Mouse (Mus musculus) lung, embryonic 15.5 days (tissue): ENCODE data around the gene Foxj2. TPM values are rescaled to one million over a fixed set of nuclear protein-coding genes. Genes with fewer than 3 reads are reported as not detected.
A peak's percentile ranks its signal among the peaks of the same experiment; 100 is the strongest.

ENCODE experiments used
- ATAC-seq: fragments of 200-750 bp; cut with Nextera tagmentation; 2 replicates; pipeline ENCODE4 v1.8.0; 2017; ENCODE audit warnings: moderate number of reproducible peaks, borderline replicate concordance; ENCODE audit not compliant: low FRiP score, low TSS enrichment; ENCODE audit errors: extremely low read depth
- H3K27ac ChIP-seq: fragments of 300-500 bp; sonication (generic); 2 replicates; pipeline ENCODE4 v1.5.1; 2015; ENCODE audit warnings: moderate library complexity, mild to moderate bottlenecking, inconsistent platforms
- H3K27me3 ChIP-seq: fragments of 300-500 bp; sonication (generic); 2 replicates; pipeline ENCODE4 v1.6.1; 2015; ENCODE audit warnings: inconsistent platforms
- H3K36me3 ChIP-seq: fragments of 300-500 bp; sonication (generic); 2 replicates; pipeline ENCODE4 v1.6.1; 2015; ENCODE audit warnings: inconsistent platforms
- H3K4me1 ChIP-seq: fragments of 300-500 bp; sonication (generic); 2 replicates; pipeline ENCODE4 v1.6.1; 2015; ENCODE audit warnings: inconsistent platforms
- H3K4me2 ChIP-seq: fragments of 300-500 bp; sonication (generic); 2 replicates; pipeline ENCODE4 v1.6.1; 2015; ENCODE audit warnings: inconsistent platforms, mild to moderate bottlenecking, moderate library complexity
- H3K4me3 ChIP-seq: fragments of 300-500 bp; sonication (generic); 2 replicates; pipeline ENCODE4 v1.5.1; 2015; ENCODE audit warnings: mild to moderate bottlenecking, inconsistent platforms
- H3K9ac ChIP-seq: fragments of 300-500 bp; sonication (generic); 2 replicates; pipeline ENCODE4 v1.6.1; 2015; ENCODE audit warnings: inconsistent platforms
- H3K9me3 ChIP-seq: fragments of 300-500 bp; sonication (generic); 2 replicates; pipeline ENCODE4 v1.6.1; 2016; ENCODE audit warnings: inconsistent platforms
- WGBS: fragments of 180-500 bp; shearing (Covaris S2); methylation state at CpG from one replicate; pipeline ENCODE4 v1.1.7; 2015; 5-methylcytosine and 5-hydroxymethylcytosine counted together
- polyA plus RNA-seq: library from polyadenylated mRNA; unstranded; fragments of >200 nt; fragmentation: Nextera tagmentation; extraction: Ambion mirVana; gene quantifications from 2 replicates; pipeline ENCODE4 v1.2.1, GENCODE M21; 2015

Foxj2 gene
- polyA plus RNA-seq, 1 experiment from 2014 or later: 5.8 TPM

DNA sequence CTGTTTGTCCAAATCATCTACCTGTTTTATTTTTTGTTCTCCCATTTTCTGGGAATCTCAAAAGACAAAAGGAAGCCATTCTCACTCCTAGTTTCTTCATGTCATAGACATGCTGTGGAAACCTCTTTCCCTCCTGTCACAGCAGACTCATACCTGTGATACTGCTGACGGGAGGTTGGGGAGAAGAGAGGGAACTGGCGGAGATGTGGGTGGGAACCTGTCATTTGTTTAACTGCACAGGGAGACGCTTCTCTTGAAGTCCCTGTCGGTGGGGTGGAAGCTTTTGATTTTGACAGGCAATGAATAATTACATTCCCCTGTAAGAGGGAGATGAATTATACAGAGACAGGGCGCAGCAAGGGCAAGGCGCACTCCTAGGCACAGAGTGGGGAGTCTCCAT lies 24.0 kb downstream of the Foxj2 start:
- ATAC-seq: no peak
- peaks cover 40% of the 10 kb centered on the region for H3K36me3 ChIP-seq
- H3K9me3 ChIP-seq: no peaks in the 10 kb centered on the region
- no peak overlapping the region for H3K4me2 ChIP-seq
- H3K4me3 ChIP-seq: no peak overlapping the region
- H3K27me3 ChIP-seq: no peaks in the 10 kb centered on the region
- H3K9ac ChIP-seq: no peak overlapping the region
- 56% methylated on average over 6 of the region's 6 CpGs for WGBS
- no peaks in the 10 kb centered on the region for H3K4me1 ChIP-seq
- no peak overlapping the region for H3K27ac ChIP-seq

DNA sequence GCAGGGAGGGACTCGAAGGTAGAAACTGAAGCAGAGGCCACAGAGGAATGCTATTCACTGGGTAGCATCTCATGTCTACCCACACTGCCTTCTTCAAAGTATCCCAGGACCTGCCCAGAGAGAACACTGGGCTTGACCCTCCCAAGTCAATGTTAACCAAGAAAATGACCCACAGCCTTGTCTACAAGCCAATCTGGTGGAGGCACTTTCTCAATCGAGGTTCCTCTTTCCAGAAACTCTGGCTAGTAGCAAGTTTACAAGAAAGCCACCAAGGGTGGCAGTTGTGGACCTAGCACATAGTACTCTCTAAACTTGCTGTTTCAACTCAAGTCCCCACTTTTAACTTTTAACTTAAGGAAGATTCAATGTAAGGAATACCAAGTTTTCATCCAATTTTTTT lies 33.0 kb downstream of the Foxj2 start:
- no peaks in the 10 kb centered on the region for H3K27me3 ChIP-seq
- no peaks in the 10 kb centered on the region for H3K9me3 ChIP-seq
- 58% methylated on average over 2 of the region's 2 CpGs for WGBS
- H3K36me3 ChIP-seq: no peaks in the 10 kb centered on the region
- H3K4me1 ChIP-seq: no peaks in the 10 kb centered on the region
- ATAC-seq: no peak
- no peak overlapping the region for H3K4me2 ChIP-seq
- no peak overlapping the region for H3K4me3 ChIP-seq
- no peak overlapping the region for H3K27ac ChIP-seq
- H3K9ac ChIP-seq: no peak overlapping the region

DNA sequence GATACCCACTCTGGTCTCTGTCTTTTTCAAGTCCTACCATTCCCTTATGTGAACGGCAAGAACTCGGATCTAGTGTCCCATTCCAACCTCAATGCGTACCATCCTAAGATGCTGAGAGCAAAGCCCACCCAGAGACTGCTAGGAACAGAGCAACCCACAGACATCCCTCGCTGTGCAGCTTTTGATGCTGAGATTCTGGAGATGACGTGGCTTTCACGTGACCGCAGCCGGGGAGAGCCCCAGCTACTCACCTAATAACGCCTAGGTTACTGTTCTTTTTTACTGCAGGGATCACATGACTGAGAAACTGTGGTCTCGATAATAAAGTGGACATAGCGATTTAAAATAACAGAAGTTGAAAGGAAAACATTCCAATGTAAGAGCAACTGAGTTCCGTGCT lies 34.8 kb downstream of the Foxj2 start:
- no peak for ATAC-seq
- 71% methylated on average over 12 of the region's 12 CpGs for WGBS
- no peaks in the 10 kb centered on the region for H3K36me3 ChIP-seq

DNA sequence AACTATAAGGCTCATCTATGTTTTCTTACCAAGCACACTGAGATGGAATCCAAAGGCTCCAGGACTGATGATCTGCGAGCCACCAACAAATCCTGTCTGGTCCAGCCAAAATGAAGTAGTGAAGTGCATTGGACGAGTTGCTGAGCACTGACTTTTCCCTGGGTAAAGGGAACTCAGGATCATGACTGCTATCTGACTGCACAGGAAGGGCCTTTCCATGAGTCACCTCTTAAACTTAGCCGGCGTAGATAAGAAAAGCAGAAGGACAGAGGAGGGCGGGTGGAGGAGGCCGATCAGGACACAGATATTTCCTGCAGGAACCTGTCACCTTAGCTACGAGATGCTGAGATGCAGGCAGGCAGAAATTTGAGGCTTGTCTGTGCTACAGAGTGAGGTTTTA lies 36.2 kb downstream of the Foxj2 start, which contains the start of gene C3ar1:
Gene C3ar1, minus strand, starts transcription at position 207 of the 400 bp plus-strand sequence.
- Histone ChIP-seq H3K9ac (no peak within 1 kb of the TSS), H3K36me3 (no peaks in the 10 kb centered on the region), H3K4me2 (no peak within 1 kb of the TSS), H3K27ac (no peak within 1 kb of the TSS), H3K27me3 (no peaks in the 10 kb centered on the region), H3K4me3 (no peak within 1 kb of the TSS), H3K4me1 (no peaks in the 10 kb centered on the region), H3K9me3 (no peaks in the 10 kb centered on the region)
- ATAC-seq: no peak
- 37% methylated on average over 7 of the region's 7 CpGs for WGBS

More for the DNA sequence above, 34.8 kb downstream of the Foxj2 start:
- Histone ChIP-seq H3K9ac (no peak overlapping the region), H3K4me1 (no peaks in the 10 kb centered on the region), H3K9me3 (no peaks in the 10 kb centered on the region), H3K4me3 (no peak overlapping the region), H3K27ac (no peak overlapping the region), H3K27me3 (no peaks in the 10 kb centered on the region), H3K4me2 (no peak overlapping the region)

DNA sequence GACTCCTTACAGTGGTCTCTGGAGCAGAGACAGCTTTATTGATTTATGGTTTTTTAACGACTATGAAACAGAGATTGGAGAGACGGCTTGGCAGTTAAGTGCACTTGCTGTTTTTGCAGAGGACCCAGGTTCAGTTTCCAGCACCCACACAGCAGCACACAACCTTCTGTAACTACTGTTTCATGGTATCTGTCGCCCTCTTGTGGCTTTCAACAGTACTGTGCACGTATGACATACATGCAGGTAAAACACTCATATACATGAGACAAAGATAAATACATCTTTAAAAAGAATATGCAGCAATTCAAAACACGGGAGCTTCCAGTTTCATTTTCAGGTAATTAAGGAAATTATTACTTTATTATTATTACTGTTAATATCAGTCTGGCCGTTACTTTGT lies 42.7 kb downstream of the Foxj2 start:
- Histone ChIP-seq H3K27me3 (no peaks in the 10 kb centered on the region), H3K4me3 (no peak overlapping the region), H3K4me1 (no peaks in the 10 kb centered on the region), H3K4me2 (no peak overlapping the region), H3K36me3 (no peaks in the 10 kb centered on the region), H3K9ac (no peak overlapping the region), H3K9me3 (peaks cover 4% of the 10 kb centered on the region; the same call in 1 of the 2 replicates), H3K27ac (no peak overlapping the region)
- no peak for ATAC-seq
- 67% methylated on average over 6 of the region's 6 CpGs for WGBS

DNA sequence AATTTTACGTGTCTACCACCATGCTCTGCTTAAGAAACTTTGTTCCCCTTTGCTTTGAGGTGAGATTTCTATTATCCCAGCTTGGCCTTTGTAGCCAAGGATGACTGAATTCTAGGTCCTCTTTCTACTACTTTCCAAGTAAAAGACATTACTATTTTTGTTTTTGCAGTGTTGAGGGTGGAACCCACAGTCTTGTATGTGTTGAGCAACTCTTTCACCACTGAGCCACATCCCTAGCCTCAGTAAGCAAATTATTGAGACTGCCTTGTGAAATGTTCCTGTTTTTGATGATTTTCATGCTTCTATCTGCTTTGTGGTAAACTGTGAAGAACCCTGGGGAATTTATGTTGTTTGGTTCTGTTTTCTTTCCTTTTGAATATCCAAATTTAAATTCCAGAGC lies 43.2 kb downstream of the Foxj2 start:
- 87% methylated on average over 1 of the region's 1 CpGs for WGBS
- Histone ChIP-seq H3K4me1 (no peaks in the 10 kb centered on the region), H3K4me3 (no peak overlapping the region), H3K9me3 (peaks cover 4% of the 10 kb centered on the region; the same call in 1 of the 2 replicates), H3K9ac (no peak overlapping the region), H3K4me2 (no peak overlapping the region), H3K36me3 (no peaks in the 10 kb centered on the region), H3K27ac (no peak overlapping the region), H3K27me3 (no peaks in the 10 kb centered on the region)
- no peak for ATAC-seq

DNA sequence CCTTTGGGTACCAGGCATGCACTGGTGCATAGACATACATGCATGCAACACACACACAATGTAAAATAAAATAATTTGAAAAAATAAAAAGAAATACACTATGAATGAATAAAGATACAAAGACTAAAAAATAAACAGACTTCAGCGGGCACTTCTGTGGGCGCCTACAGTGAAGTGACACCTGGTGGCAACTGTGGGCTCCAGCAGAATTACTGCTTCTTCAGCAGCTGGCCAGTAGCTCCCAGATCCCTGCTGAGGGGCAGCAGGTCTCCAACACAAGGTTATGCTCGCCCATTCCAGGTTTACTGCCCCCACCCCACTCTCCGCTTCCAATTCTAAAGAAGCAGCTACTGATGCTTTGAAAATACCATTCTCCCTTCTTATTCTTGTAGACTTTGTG lies 48.2 kb downstream of the Foxj2 start:
- no peak for ATAC-seq
- Histone ChIP-seq H3K4me2 (no peak overlapping the region), H3K27me3 (no peaks in the 10 kb centered on the region), H3K9me3 (no peaks in the 10 kb centered on the region), H3K27ac (no peak overlapping the region), H3K4me3 (no peak overlapping the region), H3K9ac (no peak overlapping the region), H3K4me1 (no peaks in the 10 kb centered on the region), H3K36me3 (no peaks in the 10 kb centered on the region)
- WGBS: 48% methylated on average over 4 of the region's 4 CpGs

DNA sequence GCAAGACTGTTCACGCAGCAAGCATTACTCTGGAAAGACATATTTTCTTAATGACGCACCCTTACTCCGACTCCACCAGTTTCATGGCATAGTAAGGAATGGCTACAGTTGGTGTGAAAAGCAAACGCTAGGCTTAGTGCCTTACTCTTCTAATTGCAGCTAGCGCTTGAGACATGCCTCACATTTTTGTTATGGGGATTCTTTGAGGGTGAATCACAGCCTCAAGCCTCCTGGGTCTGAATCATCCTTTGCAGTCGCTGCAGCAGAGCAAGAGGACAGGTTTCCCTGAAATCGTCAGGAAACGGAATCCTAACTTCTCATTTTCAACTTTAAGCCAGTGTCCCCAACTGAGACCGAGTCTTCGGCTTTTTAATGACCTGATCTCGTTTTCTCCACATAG lies 50.1 kb downstream of the Foxj2 start:
- Histone ChIP-seq H3K4me1 (no peaks in the 10 kb centered on the region), H3K9ac (no peak overlapping the region), H3K36me3 (no peaks in the 10 kb centered on the region), H3K9me3 (no peaks in the 10 kb centered on the region), H3K27me3 (no peaks in the 10 kb centered on the region), H3K4me2 (no peak overlapping the region), H3K4me3 (no peak overlapping the region), H3K27ac (no peak overlapping the region)
- ATAC-seq: no peak
- 76% methylated on average over 11 of the region's 11 CpGs for WGBS

DNA sequence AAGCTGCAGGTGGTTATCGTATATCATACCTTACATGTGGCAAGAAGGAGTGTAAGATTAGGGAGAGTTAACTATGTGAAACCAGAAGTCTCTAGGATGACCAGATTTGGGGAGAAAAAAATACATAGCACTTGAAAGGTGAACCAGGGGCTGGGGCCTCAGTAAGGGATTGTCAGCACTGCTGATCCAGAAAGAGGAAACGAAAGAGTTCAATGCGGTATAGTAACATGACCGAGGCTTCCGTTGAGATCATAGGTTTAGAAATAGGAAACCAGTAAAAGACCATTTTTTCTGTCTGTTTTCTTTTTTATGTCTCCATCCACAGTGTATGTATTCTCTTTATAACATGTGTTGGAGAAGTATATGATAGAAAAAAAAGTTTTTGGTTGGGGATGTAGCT lies 53.1 kb downstream of the Foxj2 start:
- no peak overlapping the region for H3K4me3 ChIP-seq
- WGBS: 92% methylated on average over 5 of the region's 5 CpGs
- no peak for ATAC-seq
- H3K4me2 ChIP-seq: no peak overlapping the region
- no peak overlapping the region for H3K27ac ChIP-seq
- no peak overlapping the region for H3K9ac ChIP-seq
- H3K9me3 ChIP-seq: no peaks in the 10 kb centered on the region
- peaks cover 8% of the 10 kb centered on the region; the same call in 1 of the 2 replicates for H3K36me3 ChIP-seq
- H3K27me3 ChIP-seq: no peaks in the 10 kb centered on the region
- H3K4me1 ChIP-seq: peaks cover 11% of the 10 kb centered on the region

DNA sequence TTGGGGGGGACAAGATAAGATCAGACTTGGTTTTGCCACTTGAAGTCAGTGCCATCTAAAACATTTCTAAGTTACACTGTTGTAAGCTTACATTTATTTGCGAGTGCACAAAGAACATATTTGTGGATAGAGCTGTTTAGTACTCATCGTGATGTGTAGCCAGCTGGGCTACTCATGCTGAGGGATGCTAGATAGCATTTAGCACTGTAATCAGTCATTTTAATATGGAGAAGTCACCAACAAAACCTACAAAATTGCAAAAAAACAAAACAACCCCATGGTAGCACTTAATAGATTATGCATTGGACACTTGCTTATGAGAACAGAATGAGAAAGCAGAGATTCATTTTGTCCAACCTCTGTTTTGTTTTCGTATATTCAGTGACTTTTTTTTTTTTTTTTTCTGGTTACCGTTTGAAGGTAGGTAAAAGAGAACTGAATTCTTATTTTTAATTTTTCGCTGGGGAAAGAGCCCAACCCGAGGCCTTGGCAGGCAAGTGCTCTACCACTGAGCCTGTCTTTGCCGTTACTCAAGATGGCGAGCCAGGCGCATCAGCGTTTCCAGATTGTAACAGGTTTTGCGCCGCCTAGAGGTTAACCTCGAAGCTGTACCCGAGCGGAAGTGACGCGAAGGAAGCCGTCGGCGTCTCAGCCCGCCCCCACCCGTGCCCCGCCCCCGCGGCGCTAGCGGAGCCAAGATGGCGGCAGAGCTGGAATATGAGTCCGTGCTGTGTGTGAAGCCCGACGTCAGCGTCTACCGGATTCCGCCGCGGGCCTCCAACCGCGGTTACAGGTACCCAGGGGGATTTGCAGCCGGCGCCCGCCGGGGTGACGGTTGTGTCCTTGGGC lies 54.4 kb downstream of the Foxj2 start, which contains the start of gene Necap1:
Gene Necap1, plus strand, starts transcription at position 604 of the 849 bp plus-strand sequence.
- no peaks in the 10 kb centered on the region for H3K27me3 ChIP-seq
- H3K4me2 ChIP-seq: peak within 1 kb of the TSS; percentile 55
- peak within 1 kb of the TSS; percentile 88 for H3K27ac ChIP-seq
- H3K36me3 ChIP-seq: peaks cover 8% of the 10 kb centered on the region; the same call in 1 of the 2 replicates
- peak within 1 kb of the TSS; percentile 92 for H3K9ac ChIP-seq
- ATAC-seq: peak; percentile 96
- H3K4me1 ChIP-seq: peaks cover 11% of the 10 kb centered on the region
- peak within 1 kb of the TSS; percentile 93 for H3K4me3 ChIP-seq
- 7% methylated on average over 43 of the region's 43 CpGs for WGBS
- no peaks in the 10 kb centered on the region for H3K9me3 ChIP-seq

DNA sequence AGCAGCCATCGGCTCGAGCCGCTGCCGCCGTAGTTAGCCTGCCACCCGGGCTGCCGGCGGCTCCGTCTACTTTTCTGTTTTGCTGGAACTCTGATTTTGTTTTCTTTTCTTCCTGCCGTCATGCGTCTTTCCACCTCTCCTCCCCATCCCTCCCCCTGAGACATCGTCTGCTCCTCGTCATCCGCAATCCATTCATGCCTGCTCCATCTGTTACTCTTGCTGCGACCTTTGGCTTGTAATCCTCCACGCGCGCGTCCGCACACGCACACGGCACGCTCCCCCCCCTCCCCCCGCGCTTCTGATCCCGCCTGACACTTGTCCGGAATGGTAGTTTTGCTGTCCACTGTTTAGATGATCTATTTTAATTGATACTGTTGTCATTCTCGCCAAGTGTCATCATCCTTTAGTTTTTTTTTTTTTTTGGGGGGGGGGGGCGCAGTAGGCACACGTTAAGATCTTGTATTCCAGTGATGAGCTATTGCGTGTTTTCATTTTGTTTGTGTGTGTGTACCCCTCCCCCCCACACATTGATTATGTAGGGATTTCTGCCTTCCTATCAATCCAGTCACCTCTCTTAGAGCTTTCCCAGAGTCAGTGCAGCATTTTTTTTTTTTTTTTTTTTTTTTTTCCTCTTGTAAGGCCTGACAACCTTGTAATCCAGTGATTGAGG lies 55.1 kb downstream of the Foxj2 start:
- Histone ChIP-seq H3K27me3 (no peaks in the 10 kb centered on the region), H3K4me1 (peaks cover 11% of the 10 kb centered on the region), H3K9ac (peak overlapping the region; percentile 92), H3K4me3 (peak overlapping the region; percentile 93), H3K9me3 (no peaks in the 10 kb centered on the region), H3K4me2 (peak overlapping the region; percentile 55), H3K36me3 (peaks cover 16% of the 10 kb centered on the region), H3K27ac (peak overlapping the region; percentile 88)
- ATAC-seq: peak; percentile 71; the same call in 1 of the 2 replicates
- WGBS: under 1% methylated on average over 30 of the region's 31 CpGs

DNA sequence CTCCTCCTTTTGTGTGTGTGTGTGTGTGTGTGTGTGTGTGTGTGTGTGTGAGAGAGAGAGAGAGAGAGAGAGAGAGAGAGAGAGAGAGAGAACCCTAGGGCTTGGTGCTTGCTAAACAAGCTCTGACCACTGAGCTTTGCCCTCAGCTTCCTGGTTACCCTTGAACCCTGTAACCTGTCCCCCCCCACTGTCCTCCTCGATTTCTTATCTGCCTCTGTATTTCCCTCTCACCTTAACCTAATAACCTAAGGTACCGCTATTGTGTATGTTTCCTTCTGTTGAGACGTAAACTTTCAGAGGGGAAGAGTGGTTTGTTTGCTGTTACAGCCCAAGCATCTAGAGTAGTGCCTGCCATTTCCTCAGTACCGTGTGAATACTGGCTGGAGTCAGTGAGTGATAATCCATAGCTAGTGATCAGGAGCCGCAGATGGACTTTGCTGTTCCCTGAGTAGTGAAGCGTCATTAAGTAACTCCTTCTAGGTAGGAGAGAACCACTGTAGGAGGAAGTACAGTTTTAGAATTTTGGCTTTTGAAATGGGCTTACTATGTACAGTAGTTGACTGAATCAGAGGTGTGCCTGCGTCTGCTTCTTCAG lies 59.5 kb downstream of the Foxj2 start:
- WGBS: 76% methylated on average over 7 of the region's 7 CpGs
- Histone ChIP-seq H3K4me2 (no peak overlapping the region), H3K9ac (no peak overlapping the region), H3K4me1 (peaks cover 11% of the 10 kb centered on the region), H3K27ac (no peak overlapping the region), H3K27me3 (no peaks in the 10 kb centered on the region), H3K36me3 (peaks cover 57% of the 10 kb centered on the region), H3K4me3 (no peak overlapping the region), H3K9me3 (no peaks in the 10 kb centered on the region)
- ATAC-seq: no peak
